Mouse (Mus musculus): ENCODE results near the gene Gm43191. TPM values are rescaled to one million over a fixed set of nuclear protein-coding genes. Genes with fewer than 3 reads are reported as not detected.
A peak's percentile ranks its signal among the peaks of the same experiment; 100 is the strongest.

The Gm43191 gene
- polyA plus RNA-seq, 1 experiment from 2014 or later = not detected

- 91% methylated on average over 2 of the region's 2 CpGs for WGBS
- H3K4me1 ChIP-seq = peaks cover 7% of the 10 kb centered on the region
- H3K9me3 ChIP-seq = no peaks in the 10 kb centered on the region
- no peaks in the 10 kb centered on the region for H3K27me3 ChIP-seq (replicated peaks; ENCODE audit: low read depth, poor library complexity, severe bottlenecking)
- H3K4me3 ChIP-seq = no peak overlapping the region
- no peak for DNase-seq (ENCODE audit: low spot score)
- no peak overlapping the region for H3K27ac ChIP-seq (replicated peaks)
- peaks cover 16% of the 10 kb centered on the region for H3K36me3 ChIP-seq (replicated peaks)
Observed at GRCm38 (mm10) chr3:116599705-116600104, 81.4 kb downstream of the Gm43191 start.

- DNase-seq (ENCODE audit: low spot score) = no peak
- Histone ChIP-seq H3K27me3 (replicated peaks; ENCODE audit: low read depth, poor library complexity, severe bottlenecking) (no peaks in the 10 kb centered on the region), H3K27ac (replicated peaks) (peak overlapping the region; percentile 95), H3K36me3 (replicated peaks) (peaks cover 26% of the 10 kb centered on the region), H3K4me3 (peak overlapping the region; percentile 81), H3K9me3 (no peaks in the 10 kb centered on the region), H3K4me1 (peaks cover 14% of the 10 kb centered on the region)
- 13% methylated on average over 10 of the region's 10 CpGs for WGBS
Observed at GRCm38 (mm10) chr3:116595603-116595991, 85.5 kb downstream of the Gm43191 start.

GRCm38 (mm10) chr3:116594728-116595602 is 86.1 kb downstream of the Gm43191 start, which contains the start of gene Sass6:
Sass6 (plus strand) TSS chr3:116594982.
- Histone ChIP-seq H3K27me3 (replicated peaks; ENCODE audit: low read depth, poor library complexity, severe bottlenecking) (no peaks in the 10 kb centered on the region), H3K27ac (replicated peaks) (peak within 1 kb of the TSS; percentile 95), H3K9me3 (no peaks in the 10 kb centered on the region), H3K4me3 (peak within 1 kb of the TSS; percentile 81), H3K4me1 (peaks cover 14% of the 10 kb centered on the region), H3K36me3 (replicated peaks) (peaks cover 32% of the 10 kb centered on the region)
- DNase-seq (ENCODE audit: low spot score) = peak; percentile 98
- under 1% methylated on average over 65 of the region's 65 CpGs for WGBS

GRCm38 (mm10) chr3:116594076-116594727 is 86.9 kb downstream of the Gm43191 start:
- no peak for DNase-seq (ENCODE audit: low spot score)
- Histone ChIP-seq H3K9me3 (no peaks in the 10 kb centered on the region), H3K4me3 (peak overlapping the region; percentile 81), H3K27me3 (replicated peaks; ENCODE audit: low read depth, poor library complexity, severe bottlenecking) (no peaks in the 10 kb centered on the region), H3K27ac (replicated peaks) (peak overlapping the region; percentile 95), H3K4me1 (peaks cover 14% of the 10 kb centered on the region), H3K36me3 (replicated peaks) (peaks cover 39% of the 10 kb centered on the region)
- 2% methylated on average over 22 of the region's 22 CpGs for WGBS

Other genes starting within 250 kb of the Gm43191 start
- gene Rtca, start 173.1 kb downstream of the Gm43191 start, polyA plus RNA-seq (2016; fragmentation: Nextera tagmentation; extraction: Ambion mirVana) = 109 and 114 TPM in 2 replicates
- 12.3 and 12.5 TPM in 2 replicates for gene Dbt, start 168.2 kb downstream of the Gm43191 start, polyA plus RNA-seq (2016; fragmentation: Nextera tagmentation; extraction: Ambion mirVana)
- gene Lrrc39, start 118.3 kb downstream of the Gm43191 start, polyA plus RNA-seq (2016; fragmentation: Nextera tagmentation; extraction: Ambion mirVana) = 0.70 and 0.75 TPM in 2 replicates
- 38.5 and 39.6 TPM in 2 replicates for gene Sass6, start 86.3 kb downstream of the Gm43191 start, polyA plus RNA-seq (2016; fragmentation: Nextera tagmentation; extraction: Ambion mirVana)
- gene Trmt13, start 66.7 kb downstream of the Gm43191 start, polyA plus RNA-seq (2016; fragmentation: Nextera tagmentation; extraction: Ambion mirVana) = 24.7 and 24.9 TPM in 2 replicates
- 80.7 and 87.8 TPM in 2 replicates for gene Mfsd14a, start 18.6 kb downstream of the Gm43191 start, polyA plus RNA-seq (2016; fragmentation: Nextera tagmentation; extraction: Ambion mirVana)
- gene Slc35a3, start 31.6 kb upstream of the Gm43191 start, polyA plus RNA-seq (2016; fragmentation: Nextera tagmentation; extraction: Ambion mirVana) = 7.8 and 8.7 TPM in 2 replicates
- 9.9 and 10.2 TPM in 2 replicates for gene Agl, start 126.9 kb upstream of the Gm43191 start, polyA plus RNA-seq (2016; fragmentation: Nextera tagmentation; extraction: Ambion mirVana)
- 13.8 and 15.1 TPM in 2 replicates for gene Frrs1, start 178.2 kb upstream of the Gm43191 start, polyA plus RNA-seq (2016; fragmentation: Nextera tagmentation; extraction: Ambion mirVana)